Mouse (Mus musculus): ENCODE measurements around the gene Cpb2. TPM values are rescaled to one million over a fixed set of nuclear protein-coding genes. Genes with fewer than 3 reads are reported as not detected.

Cpb2 gene
- total and polyA plus RNA-seq, 3 experiments: not detected

DNA sequence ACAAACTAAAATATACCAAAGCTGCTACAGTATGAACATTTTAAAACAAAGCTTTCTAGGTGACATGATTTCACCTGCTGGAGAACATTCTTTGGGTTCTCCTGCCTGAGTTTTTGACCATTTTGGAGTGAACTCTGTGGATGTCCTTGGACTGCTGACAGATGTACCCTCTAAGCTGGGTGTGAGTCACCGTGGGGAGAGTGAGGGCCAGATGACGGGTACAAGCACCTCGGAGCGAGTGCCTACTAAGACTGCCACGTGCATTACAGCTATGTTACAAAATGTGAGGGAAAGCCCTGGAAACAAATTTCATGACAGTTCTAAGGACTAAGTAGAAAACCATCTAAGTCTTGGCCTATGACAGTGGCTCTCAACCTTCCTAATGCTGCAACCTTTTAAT is 27.4 kb downstream of the Cpb2 start:
- no peak for DNase-seq (ENCODE audit: low spot score)
- no peak for TF ChIP-seq TAL1 (conservative IDR thresholded peaks at IDR 0.05; ENCODE audit: low read depth, low read length)
- TF ChIP-seq GATA1 (IDR thresholded peaks at IDR 0.05; ENCODE audit: borderline replicate concordance, low read length): no peak
- TF ChIP-seq CTCF (IDR thresholded peaks at IDR 0.05; ENCODE audit: low read depth, low read length): no peak
- TF ChIP-seq POLR2AphosphoS5 (IDR thresholded peaks at IDR 0.05; ENCODE audit: insufficient replicate concordance, low read depth, low read length): no peak
- TF ChIP-seq GATA2 (IDR thresholded peaks at IDR 0.05; ENCODE audit: borderline replicate concordance, low read depth, low read length): no peak
- H3K4me1 ChIP-seq (ENCODE audit: insufficient read depth, low read depth, low read length): no peaks in the 10 kb centered on the region
- H3K4me3 ChIP-seq (ENCODE audit: low read depth, low read length): no peak overlapping the region
- no peaks in the 10 kb centered on the region for H3K9me3 ChIP-seq (replicated peaks)
- no peak for ATAC-seq (ENCODE audit: extremely low read depth, insufficient number of reproducible peaks, low FRiP score, poor library complexity, severe bottlenecking)
- no peaks in the 10 kb centered on the region for H3K36me3 ChIP-seq (replicated peaks)
- peaks cover 6% of the 10 kb centered on the region for H3K27me3 ChIP-seq (ENCODE audit: insufficient read depth, low read length)

DNA sequence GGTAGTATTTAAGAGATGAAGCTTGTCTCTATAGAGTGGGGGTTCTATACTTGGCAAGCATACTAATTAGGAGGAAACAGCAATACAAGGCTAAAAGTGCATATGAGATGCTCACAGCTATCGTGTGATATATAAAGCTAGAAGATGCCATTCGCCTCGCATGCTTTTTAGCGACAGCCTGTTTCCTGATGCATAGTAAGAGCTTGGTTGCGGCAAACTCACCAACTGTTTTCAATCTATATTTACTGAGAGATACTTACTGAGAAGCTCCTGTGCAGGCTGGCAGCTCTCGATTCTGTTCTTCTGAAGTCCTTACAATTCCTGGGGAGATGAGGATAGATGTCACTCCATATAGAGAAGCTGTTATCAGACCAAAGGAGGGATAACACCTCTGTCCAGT is 37.6 kb downstream of the Cpb2 start:
- no peaks in the 10 kb centered on the region for H3K9me3 ChIP-seq (replicated peaks)
- peaks cover 15% of the 10 kb centered on the region; the same call in 1 of the 2 replicates for H3K27me3 ChIP-seq (ENCODE audit: insufficient read depth, low read length)
- H3K4me3 ChIP-seq (ENCODE audit: low read depth, low read length): no peak overlapping the region
- H3K36me3 ChIP-seq (replicated peaks): no peaks in the 10 kb centered on the region
- ATAC-seq (ENCODE audit: extremely low read depth, insufficient number of reproducible peaks, low FRiP score, poor library complexity, severe bottlenecking): no peak
- TF ChIP-seq POLR2AphosphoS5 (IDR thresholded peaks at IDR 0.05; ENCODE audit: insufficient replicate concordance, low read depth, low read length): no peak
- TF ChIP-seq TAL1 (conservative IDR thresholded peaks at IDR 0.05; ENCODE audit: low read depth, low read length): no peak
- TF ChIP-seq CTCF (IDR thresholded peaks at IDR 0.05; ENCODE audit: low read depth, low read length): no peak
- no peak for TF ChIP-seq GATA1 (IDR thresholded peaks at IDR 0.05; ENCODE audit: borderline replicate concordance, low read length)
- TF ChIP-seq GATA2 (IDR thresholded peaks at IDR 0.05; ENCODE audit: borderline replicate concordance, low read depth, low read length): no peak
- no peak for DNase-seq (ENCODE audit: low spot score)
- peaks cover 7% of the 10 kb centered on the region for H3K4me1 ChIP-seq (ENCODE audit: insufficient read depth, low read depth, low read length)

DNA sequence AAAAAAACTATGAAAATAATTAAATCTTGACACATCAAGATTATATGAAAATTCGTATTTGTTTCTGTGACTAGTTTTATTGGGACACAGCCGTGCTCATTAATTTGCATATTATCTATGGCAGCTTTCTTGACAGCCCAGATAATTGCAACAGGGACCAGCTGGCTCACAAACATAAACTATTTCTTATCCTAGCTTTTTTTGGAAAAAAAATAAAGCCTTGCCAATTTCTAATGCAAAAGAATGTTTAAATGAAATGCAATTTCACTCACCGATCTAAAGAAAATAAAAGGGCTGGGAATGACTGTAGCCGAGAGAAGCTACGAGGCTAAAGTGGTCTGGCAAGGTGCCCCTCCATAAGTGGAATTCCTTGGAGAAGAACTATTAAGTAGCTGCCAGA is 38.3 kb downstream of the Cpb2 start:
- no peak for DNase-seq (ENCODE audit: low spot score)
- TF ChIP-seq CTCF (IDR thresholded peaks at IDR 0.05; ENCODE audit: low read depth, low read length): no peak
- ATAC-seq (ENCODE audit: extremely low read depth, insufficient number of reproducible peaks, low FRiP score, poor library complexity, severe bottlenecking): no peak
- Histone ChIP-seq H3K36me3 (replicated peaks) (no peaks in the 10 kb centered on the region), H3K27me3 (ENCODE audit: insufficient read depth, low read length) (peaks cover 15% of the 10 kb centered on the region; the same call in 1 of the 2 replicates), H3K9me3 (replicated peaks) (no peaks in the 10 kb centered on the region), H3K4me3 (ENCODE audit: low read depth, low read length) (no peak overlapping the region), H3K4me1 (ENCODE audit: insufficient read depth, low read depth, low read length) (peaks cover 8% of the 10 kb centered on the region)

DNA sequence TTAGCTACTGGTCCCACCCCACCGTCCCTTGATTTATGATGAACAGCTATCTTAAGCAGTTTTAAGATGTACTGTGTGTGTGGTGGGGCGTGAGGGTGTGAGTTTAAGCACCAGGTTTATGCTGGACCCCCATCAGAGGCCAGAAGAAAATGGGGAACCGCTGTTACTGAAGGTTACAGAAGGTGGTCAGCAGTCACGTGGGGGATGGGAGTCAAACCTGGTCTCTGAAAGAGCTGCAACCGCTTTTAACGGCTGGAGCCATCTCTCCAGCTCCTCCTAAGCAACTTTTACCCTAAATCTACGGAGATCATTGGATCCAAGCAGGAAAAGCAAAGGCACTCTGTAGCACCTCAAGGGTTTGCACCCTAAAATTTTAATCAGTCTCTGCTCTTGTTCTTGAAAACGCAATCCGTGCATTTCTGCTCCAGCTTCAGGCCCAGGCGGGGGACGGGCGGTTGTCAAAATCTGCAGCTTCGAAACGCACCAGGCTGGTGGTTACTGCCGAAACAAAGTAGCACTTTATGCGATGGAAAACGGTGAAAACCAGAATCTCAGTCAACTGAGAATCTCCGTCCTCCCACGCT is 41.6 kb downstream of the Cpb2 start:
- Histone ChIP-seq H3K4me1 (ENCODE audit: insufficient read depth, low read depth, low read length) (peaks cover 12% of the 10 kb centered on the region), H3K36me3 (replicated peaks) (peaks cover 5% of the 10 kb centered on the region), H3K4me3 (ENCODE audit: low read depth, low read length) (peak overlapping the region; percentile 98), H3K27me3 (ENCODE audit: insufficient read depth, low read length) (peaks cover 5% of the 10 kb centered on the region; the same call in 1 of the 2 replicates), H3K9me3 (replicated peaks) (no peaks in the 10 kb centered on the region)
- DNase-seq (ENCODE audit: low spot score) (no peak), ATAC-seq (ENCODE audit: extremely low read depth, insufficient number of reproducible peaks, low FRiP score, poor library complexity, severe bottlenecking) (no peak)
- TF ChIP-seq POLR2AphosphoS5 (IDR thresholded peaks at IDR 0.05; ENCODE audit: insufficient replicate concordance, low read depth, low read length) (no peak), TAL1 (conservative IDR thresholded peaks at IDR 0.05; ENCODE audit: low read depth, low read length) (no peak), GATA1 (IDR thresholded peaks at IDR 0.05; ENCODE audit: borderline replicate concordance, low read length) (no peak), CTCF (IDR thresholded peaks at IDR 0.05; ENCODE audit: low read depth, low read length) (no peak), GATA2 (IDR thresholded peaks at IDR 0.05; ENCODE audit: borderline replicate concordance, low read depth, low read length) (no peak)

DNA sequence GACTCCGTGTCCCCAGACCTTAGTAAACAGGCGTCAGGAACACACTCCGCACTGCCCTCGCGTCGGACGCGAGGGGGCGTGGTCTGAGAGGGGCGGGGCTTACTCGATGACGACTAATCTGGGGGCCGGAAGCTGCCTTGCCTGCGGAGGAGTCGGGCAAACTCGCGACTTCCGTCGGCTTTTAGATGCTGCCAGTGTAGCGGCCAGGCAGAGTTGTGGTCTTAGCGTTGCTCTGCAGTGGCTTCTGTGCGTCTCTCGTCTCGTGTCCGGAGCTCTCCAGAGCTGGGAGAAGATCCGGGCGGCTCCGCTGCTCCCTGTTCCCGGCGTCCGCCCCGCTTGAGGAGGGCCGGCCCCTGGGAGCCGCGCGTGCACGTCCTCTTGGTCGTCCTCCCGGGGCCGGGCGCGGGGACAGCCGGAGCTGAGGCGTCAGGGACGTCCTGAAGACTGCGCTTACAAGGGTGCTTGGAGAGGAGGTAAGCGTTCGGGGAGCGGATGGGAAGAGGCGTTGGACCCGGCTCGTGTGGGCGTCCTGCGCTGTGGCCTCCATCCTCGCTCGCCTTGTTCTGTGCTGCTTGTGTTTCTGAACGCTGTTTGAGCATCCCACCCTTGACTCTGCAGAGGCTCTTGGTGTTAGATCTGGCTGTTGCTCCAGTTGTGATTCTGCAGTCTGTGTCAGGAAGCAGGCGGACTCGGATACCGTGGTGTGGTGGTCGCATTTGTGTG is 42.3 kb downstream of the Cpb2 start, which contains the start of gene Zc3h13:
Gene Zc3h13 (plus strand): TSS at position 181 of the 723 bp plus-strand sequence.
- TF ChIP-seq CTCF (IDR thresholded peaks at IDR 0.05; ENCODE audit: low read depth, low read length) (no peak), GATA2 (IDR thresholded peaks at IDR 0.05; ENCODE audit: borderline replicate concordance, low read depth, low read length) (no peak), GATA1 (IDR thresholded peaks at IDR 0.05; ENCODE audit: borderline replicate concordance, low read length) (no peak), TAL1 (conservative IDR thresholded peaks at IDR 0.05; ENCODE audit: low read depth, low read length) (no peak), POLR2AphosphoS5 (IDR thresholded peaks at IDR 0.05; ENCODE audit: insufficient replicate concordance, low read depth, low read length) (no peak)
- peak; percentile 92 for ATAC-seq (ENCODE audit: extremely low read depth, insufficient number of reproducible peaks, low FRiP score, poor library complexity, severe bottlenecking)
- Histone ChIP-seq H3K4me3 (ENCODE audit: low read depth, low read length) (peak within 1 kb of the TSS; percentile 98), H3K4me1 (ENCODE audit: insufficient read depth, low read depth, low read length) (peaks cover 12% of the 10 kb centered on the region), H3K9me3 (replicated peaks) (no peaks in the 10 kb centered on the region), H3K27me3 (ENCODE audit: insufficient read depth, low read length) (peaks cover 1% of the 10 kb centered on the region; the same call in 1 of the 2 replicates), H3K36me3 (replicated peaks) (peaks cover 5% of the 10 kb centered on the region)
- DNase-seq (ENCODE audit: low spot score): peak; percentile 76

DNA sequence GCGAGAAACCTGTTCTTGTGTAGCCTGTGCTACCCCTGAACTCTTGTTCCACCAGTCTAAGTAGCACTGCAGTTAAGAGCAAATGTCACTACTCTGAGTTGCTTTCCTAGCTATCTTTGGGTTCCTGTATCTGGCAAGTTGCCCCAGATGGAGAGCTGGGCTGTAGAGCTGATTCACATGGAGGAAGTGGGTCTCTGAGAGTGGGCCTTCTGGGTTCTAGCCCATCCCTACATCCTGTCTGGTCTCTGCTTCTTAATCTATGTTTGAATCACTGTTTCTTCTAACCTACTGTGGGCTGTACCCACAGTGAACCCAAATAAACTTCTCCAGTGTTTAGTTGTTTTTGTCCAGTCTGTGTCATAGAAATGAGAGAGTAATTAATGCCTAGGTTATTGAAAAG is 59.0 kb downstream of the Cpb2 start:
- ATAC-seq (ENCODE audit: extremely low read depth, insufficient number of reproducible peaks, low FRiP score, poor library complexity, severe bottlenecking) (no peak), DNase-seq (ENCODE audit: low spot score) (no peak)
- H3K36me3 ChIP-seq (replicated peaks): peaks cover 19% of the 10 kb centered on the region

More for the DNA sequence above, 59.0 kb downstream of the Cpb2 start:
- no peaks in the 10 kb centered on the region for H3K4me1 ChIP-seq (ENCODE audit: insufficient read depth, low read depth, low read length)
- no peaks in the 10 kb centered on the region for H3K27me3 ChIP-seq (ENCODE audit: insufficient read depth, low read length)
- H3K9me3 ChIP-seq (replicated peaks): no peaks in the 10 kb centered on the region
- no peak for TF ChIP-seq CTCF (IDR thresholded peaks at IDR 0.05; ENCODE audit: low read depth, low read length)
- no peak for TF ChIP-seq POLR2AphosphoS5 (IDR thresholded peaks at IDR 0.05; ENCODE audit: insufficient replicate concordance, low read depth, low read length)
- TF ChIP-seq GATA2 (IDR thresholded peaks at IDR 0.05; ENCODE audit: borderline replicate concordance, low read depth, low read length): no peak
- TF ChIP-seq GATA1 (IDR thresholded peaks at IDR 0.05; ENCODE audit: borderline replicate concordance, low read length): no peak
- TF ChIP-seq TAL1 (conservative IDR thresholded peaks at IDR 0.05; ENCODE audit: low read depth, low read length): no peak
- H3K4me3 ChIP-seq (ENCODE audit: low read depth, low read length): no peak overlapping the region
